Mouse (Mus musculus) retina, postnatal 7 days (tissue): ENCODE data around the gene Usp31.

ENCODE experiments used
- DNase-seq: peaks from one replicate; pipeline ENCODE4 v3.0.0-alpha.2; 2012; ENCODE audit warnings: low read depth, low spot score

Gene Usp31

GRCm38 (mm10) chr7:121707073-121707667 lies at the start of gene Usp31:
Gene Usp31, minus strand, starts transcription at chr7:121707253.
- peak; percentile 91 for DNase-seq

DNA sequence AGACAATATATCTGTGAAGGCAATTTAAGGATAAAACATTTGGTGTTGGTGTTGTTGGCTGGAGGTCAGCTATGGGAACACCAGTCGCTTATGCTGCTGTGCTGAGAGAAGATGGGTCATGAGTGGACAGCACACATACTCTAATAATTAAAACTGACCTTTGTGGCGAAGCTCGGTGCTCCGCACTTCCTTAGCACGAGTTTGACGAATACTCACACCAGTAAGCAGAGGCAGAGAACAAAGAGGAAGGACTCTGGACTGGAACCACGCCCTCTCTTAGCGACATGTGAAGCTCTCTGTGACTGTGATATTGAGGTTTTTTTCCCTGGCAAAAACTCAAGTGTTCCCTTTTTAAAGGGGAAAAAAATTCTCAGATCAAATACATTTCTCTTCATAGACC lies 47.7 kb upstream of the Usp31 start:
- no peak for DNase-seq

DNA sequence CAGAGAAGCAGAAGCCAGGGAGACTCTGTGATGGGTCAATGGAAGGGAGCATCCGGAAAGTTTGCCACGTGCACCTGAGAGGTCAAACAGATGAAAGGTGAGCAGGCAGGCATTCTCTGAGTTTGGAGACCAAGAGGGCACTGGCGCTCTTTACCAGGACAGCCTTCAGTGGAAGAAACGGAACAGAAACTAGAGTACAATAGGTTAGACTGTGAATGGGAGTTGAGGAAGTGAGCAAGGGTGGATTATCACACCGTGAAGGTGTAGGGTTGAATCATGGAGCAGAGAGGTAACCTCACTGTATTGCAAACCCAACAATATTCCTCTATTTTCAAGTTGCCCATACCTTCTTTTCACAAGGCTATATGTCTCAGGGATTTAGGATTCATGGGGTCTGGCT lies 43.2 kb upstream of the Usp31 start:
- no peak for DNase-seq

GRCm38 (mm10) chr7:121737511-121738415 lies 30.7 kb upstream of the Usp31 start:
- no peak for DNase-seq

DNA sequence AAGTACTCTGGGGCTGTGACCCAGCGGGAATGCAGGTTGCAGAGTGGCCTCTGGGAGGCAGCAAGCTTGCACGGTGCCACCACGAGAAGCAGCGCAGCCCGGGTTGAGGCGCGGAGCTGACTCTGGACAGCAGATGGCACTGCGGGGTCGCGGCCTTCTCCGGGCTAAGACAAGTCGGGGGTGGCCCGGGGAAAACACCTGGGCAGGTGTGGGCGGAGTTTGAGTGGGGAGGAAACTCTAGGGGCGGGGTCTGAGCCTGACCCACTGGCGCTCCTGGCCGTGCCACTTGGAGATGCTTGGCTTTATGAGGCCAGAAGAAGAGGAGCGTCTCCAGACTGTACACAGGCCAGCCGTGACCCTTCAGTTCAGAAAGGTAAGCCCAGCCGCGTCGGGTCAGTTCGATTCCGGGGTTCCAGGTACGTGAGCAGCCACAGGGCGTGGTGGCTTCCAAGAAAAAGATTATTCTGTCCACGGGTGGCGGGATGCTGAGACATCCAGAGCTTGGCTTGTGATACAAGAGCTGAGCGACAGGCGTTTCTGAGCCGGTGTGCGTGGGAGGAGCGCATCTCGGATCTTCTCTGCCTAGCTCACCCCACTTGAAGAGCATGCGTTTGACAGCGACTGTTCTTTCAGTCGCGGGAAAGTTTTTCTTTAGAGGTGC lies 27.2 kb upstream of the Usp31 start, which contains the start of gene Scnn1g:
Gene Scnn1g, plus strand, starts transcription at position 309 of the 661 bp plus-strand sequence.
- peak; percentile 74 for DNase-seq

DNA sequence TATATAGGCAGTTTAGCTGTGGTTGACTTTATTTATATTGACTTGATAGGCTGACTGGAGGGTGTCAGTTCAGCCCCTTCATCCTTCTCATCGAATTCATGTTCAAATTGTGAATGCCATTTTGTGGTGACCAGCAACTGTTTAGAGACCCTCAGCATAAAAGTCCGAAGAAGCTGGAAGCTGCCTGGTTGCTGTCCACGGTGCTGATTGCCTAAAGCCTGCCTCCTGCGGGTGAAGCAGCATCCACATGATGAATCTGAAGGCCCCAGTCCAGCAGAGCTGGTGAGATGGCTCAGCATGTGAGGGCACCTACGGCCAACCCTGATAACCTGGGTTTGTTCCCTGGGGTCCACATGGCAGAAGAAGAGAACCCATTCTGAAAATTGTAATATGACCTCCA lies 23.2 kb upstream of the Usp31 start:
- DNase-seq = no peak

DNA sequence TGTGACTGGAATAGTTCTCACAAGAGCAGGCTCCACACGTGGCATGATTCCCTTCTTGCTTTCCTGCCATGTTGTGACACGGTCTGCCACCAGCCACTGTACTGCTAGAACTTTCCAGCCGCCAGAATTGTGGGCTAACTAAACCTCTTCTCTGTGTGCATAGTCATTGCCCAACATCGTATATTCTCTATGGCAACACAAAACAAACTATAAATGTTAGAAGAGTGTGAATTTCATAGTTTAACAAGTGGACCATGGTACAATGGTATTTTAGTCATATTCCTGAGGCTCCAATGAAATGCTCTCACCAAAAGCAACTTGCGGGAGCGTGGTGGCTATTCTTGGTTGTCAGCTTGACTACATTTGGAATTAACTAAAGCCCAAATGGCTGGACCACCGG lies 10.0 kb upstream of the Usp31 start:
- no peak for DNase-seq

DNA sequence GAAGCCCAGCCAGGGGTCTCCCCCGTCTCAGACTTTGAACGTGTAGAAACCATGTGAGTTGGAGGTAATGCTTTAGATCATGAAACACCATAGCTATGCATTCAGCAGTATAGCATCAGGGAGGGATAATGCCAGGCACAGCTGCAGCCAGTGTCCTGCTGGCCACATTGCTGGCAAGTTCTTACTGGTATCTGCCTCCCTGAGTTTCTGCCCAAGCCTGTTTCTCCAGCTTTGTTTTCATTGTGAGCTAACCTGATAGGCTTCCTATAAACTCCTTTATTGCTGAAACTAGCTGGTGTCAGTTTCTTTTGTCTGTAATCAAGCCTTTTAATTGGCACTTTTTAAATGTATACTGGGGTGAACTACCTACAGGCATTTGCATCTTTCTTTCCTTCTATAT lies 4.1 kb upstream of the Usp31 start:
- no peak for DNase-seq

GRCm38 (mm10) chr7:121706411-121707072 lies 511 bp downstream of the Usp31 start:
- DNase-seq = no peak

GRCm38 (mm10) chr7:121705051-121705450 lies 2.0 kb downstream of the Usp31 start:
- DNase-seq = no peak

GRCm38 (mm10) chr7:121701983-121702382 lies 5.1 kb downstream of the Usp31 start:
- no peak for DNase-seq

DNA sequence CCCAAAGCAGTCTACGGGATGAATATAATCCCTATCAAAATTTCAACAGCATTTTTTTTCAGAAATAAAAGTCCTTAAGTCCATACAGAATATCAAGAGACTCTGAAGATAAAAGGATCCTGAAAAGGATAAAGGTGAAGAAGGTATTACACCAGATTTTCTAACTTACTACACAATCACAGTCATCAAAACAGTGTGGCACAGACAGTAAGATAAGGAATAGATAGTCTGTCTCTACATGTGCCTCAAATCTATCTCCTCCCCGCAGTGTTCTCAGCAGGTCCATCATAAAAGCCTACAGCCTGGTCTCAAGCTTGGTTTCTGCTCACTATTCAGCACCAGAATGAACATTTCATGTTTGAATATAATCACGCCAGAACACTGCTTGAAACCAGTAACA lies 6.6 kb downstream of the Usp31 start:
- no peak for DNase-seq

GRCm38 (mm10) chr7:121699218-121699617 lies 7.8 kb downstream of the Usp31 start:
- DNase-seq = no peak

DNA sequence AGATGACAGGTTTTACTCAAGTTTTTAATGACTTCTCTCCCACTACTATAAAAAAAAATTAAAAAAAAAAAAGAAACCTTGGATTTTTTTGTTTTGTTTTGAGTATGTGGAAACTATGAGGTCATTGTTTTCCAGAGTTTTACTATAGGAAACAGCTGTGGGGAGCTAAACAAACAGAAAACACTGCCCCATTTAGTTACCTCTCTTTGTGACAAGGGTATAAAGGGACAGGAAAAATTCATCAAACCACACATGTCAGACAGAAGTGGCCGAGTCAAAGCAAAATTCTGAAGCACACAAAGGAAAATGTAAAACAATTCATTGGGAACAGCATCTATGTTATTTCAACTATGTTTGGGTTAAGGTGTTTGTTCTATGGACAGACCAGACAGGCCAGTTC lies 9.5 kb downstream of the Usp31 start:
- no peak for DNase-seq

GRCm38 (mm10) chr7:121697170-121697569 lies 9.9 kb downstream of the Usp31 start:
- DNase-seq = no peak

DNA sequence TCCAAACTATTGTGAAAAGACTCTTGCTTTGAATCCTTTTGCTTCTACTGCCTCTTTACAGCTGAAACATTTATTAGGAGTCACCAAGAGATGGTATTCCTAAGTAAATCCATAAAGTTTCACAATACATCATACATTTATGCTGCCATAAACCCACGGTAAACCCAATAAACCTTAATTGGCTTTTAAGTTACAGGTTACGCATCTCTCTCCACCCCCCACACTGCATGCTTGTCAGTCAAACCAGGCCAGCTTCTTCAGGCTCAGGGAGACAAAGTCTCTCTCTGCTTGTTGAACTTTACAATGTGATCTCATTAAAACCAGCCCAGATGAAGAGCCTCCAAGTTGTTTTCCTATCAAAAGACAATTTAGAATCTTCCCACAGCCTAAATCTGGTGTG lies 15.2 kb downstream of the Usp31 start:
- DNase-seq = no peak

GRCm38 (mm10) chr7:121689338-121689737 lies 17.7 kb downstream of the Usp31 start:
- no peak for DNase-seq

DNA sequence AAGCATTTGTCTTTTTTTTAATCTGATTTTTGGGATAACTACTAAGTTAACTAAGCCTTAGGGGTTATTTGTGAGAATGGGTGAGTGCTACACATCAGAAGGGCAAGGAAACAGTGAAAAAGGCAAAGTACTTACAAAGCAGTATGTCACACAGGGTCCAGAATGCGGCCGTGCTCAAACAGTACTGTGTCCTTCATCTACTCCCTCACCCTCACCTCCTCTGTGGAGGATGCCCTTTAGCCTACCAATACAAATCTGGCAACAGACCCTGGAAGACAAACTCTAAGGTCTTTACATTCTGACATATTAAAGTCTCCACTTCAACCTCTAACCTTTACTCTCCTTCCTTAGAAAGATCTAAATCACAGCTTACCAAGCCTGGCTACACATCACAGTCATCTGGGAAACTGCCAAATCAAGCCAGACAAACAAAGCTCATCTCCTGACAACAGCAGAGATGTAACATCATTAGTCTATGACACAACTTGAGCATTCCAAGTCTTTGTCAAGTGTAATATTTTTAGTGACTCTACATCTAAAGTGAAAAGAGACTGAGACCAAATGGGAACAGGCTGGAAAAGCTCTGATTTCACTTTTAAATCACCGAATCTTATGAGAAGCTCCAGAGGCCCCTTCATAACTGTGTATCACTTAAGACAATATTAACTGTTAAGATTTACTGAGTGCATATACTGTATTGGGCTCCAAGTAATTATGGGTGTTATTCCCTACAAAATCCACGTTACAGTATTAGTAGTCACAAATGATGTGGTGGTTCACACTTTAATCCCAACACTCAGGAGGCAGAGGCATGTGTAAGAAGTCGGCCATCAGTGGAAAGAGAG lies 21.7 kb downstream of the Usp31 start:
- DNase-seq = no peak

DNA sequence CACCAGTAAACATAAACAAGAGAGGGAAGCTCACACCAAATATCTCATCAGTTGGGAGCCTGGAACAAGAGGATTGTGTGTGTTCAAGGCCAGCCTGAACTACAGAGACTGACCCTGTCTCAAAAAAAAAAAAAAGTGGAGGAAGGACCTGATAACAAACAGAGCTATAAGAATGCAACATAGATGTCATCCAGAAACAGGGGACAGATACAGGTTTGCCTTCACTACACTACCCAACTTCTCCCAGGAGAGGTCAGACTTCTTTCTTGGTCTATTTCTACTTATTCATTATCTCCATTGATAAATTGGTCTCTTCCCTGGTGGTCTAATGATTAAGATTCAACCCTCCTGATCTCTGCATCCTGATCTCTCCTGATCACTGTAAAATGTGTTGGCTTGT lies 25.9 kb downstream of the Usp31 start:
- DNase-seq = no peak

DNA sequence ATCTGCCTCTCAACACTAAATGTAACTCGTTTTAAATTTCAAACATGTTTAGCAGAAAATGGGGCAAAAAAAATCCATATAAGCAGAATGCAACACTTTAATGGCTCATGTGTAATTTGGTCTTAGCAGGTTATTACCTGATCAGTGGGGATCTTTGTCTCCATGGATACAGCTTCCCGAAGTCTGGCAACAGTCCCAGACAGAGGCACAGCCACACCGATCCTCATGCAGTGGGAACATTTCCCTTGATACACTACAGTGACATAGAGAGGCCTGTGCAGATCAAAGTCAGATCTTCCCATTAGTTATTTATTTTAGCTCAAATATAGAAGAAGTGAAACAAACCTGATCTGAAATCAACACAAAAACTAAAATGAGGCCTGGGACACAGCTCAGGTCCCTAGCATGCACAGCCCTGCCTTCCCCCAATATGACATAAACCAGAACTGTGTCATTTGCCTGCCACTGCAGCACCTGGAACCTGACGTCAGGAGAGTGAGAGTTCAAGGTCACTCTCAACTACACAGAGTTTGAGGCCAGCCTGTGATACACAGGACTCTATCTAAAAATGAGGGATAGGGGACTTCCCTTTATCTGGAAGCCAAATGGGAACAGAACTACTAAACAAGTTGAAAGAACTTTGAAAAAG lies 29.8 kb downstream of the Usp31 start:
- DNase-seq = no peak

DNA sequence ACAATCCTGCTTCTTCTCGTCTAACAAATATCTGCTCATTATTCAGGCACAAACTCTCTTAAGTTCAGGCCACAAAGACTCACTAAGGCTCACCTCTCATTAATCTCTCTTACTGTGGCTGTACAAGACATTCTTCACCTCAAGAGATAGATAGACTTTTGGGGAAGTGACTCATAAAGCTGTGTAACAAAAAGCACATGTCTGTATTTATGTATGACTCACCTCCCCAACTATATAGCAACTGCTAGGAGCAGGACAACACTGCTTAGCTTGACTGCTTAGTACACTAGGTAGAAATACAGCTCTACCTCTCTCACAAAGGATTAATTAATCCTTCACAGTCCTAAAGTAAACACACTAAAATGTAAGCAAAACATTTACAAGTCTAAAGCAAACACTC lies 46.3 kb downstream of the Usp31 start:
- no peak for DNase-seq
